Mouse (Mus musculus) midbrain, embryonic 11.5 days (tissue): Measurements from ENCODE around the gene Tapt1. TPM values are rescaled to one million over a fixed set of nuclear protein-coding genes. Genes with fewer than 3 reads are reported as not detected.

Source experiments
- ATAC-seq: fragments of 200-750 bp; cut with Nextera tagmentation; 2 replicates; pipeline ENCODE4 v1.8.0; 2017; ENCODE audit warnings: moderate TSS enrichment, moderate library complexity; ENCODE audit not compliant: low FRiP score
- DNase-seq: peaks from one replicate; pipeline ENCODE4 v3.0.0; 2015; ENCODE audit warnings: low spot score; ENCODE audit errors: missing footprints
- H3K27ac ChIP-seq: fragments of 300-500 bp; sonication (generic); 2 replicates; pipeline ENCODE4 v1.5.1; 2014; ENCODE audit warnings: low read depth, low read length
- H3K27me3 ChIP-seq: fragments of 300-500 bp; sonication (generic); 2 replicates; pipeline ENCODE4 v1.6.1; 2014; ENCODE audit warnings: mild to moderate bottlenecking, low read length, moderate library complexity, mixed read lengths; ENCODE audit not compliant: control insufficient read depth, insufficient read depth
- H3K36me3 ChIP-seq: fragments of 300-500 bp; sonication (generic); 2 replicates; pipeline ENCODE4 v1.6.1; 2014; ENCODE audit warnings: mild to moderate bottlenecking, low read length, moderate library complexity, mixed read lengths; ENCODE audit not compliant: control insufficient read depth, insufficient read depth
- H3K4me1 ChIP-seq: fragments of 300-500 bp; sonication (generic); 2 replicates; pipeline ENCODE4 v1.6.1; 2014; ENCODE audit warnings: low read length; ENCODE audit not compliant: control insufficient read depth, insufficient read depth
- H3K4me2 ChIP-seq: fragments of 300-500 bp; sonication (generic); 2 replicates; pipeline ENCODE4 v1.6.1; 2014; ENCODE audit warnings: mild to moderate bottlenecking, moderate library complexity
- H3K4me3 ChIP-seq: fragments of 300-500 bp; sonication (generic); 2 replicates; pipeline ENCODE4 v1.5.1; 2014; ENCODE audit warnings: low read depth, low read length
- H3K9ac ChIP-seq: fragments of 300-500 bp; sonication (generic); 2 replicates; pipeline ENCODE4 v1.6.1; 2014; ENCODE audit warnings: low read length
- H3K9me3 ChIP-seq: fragments of 300-500 bp; sonication (generic); 2 replicates; pipeline ENCODE4 v1.6.1; 2016; ENCODE audit warnings: low read length; ENCODE audit not compliant: control insufficient read depth
- WGBS: fragments of 180-500 bp; shearing (Covaris S2); extraction: QIAGEN DNeasy Blood & Tissue Kit; methylation state at CpG from one replicate; pipeline ENCODE4 v1.1.7; 2014; 5-methylcytosine and 5-hydroxymethylcytosine counted together
- polyA plus RNA-seq: library from polyadenylated mRNA; unstranded; fragments of >200 nt; fragmentation: Nextera tagmentation; extraction: Ambion mirVana; gene quantifications from 2 replicates; pipeline ENCODE4 v1.2.1, GENCODE M21; 2014

Tapt1 gene
- polyA plus RNA-seq, 1 experiment from 2014 or later: 27.8 TPM

DNA sequence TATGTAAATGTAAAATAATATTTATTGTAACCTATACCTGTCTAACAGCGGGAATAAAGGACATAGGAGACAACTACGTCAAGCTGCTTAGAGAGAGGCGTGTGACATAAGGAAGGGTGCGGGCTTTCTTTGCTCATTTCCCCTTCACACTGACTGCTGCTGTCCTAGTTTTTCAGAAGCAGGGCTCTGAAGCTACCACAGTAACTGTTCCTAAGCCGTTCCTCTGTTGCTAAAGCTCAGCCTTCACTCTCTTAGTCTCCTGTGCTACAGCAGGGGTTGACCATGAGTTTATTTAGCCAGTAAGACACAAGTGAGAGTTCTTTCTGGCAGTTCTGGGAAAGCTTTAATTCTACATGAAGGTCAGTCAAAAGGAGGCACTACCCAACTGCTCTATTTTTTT lies 13.0 kb downstream of the Tapt1 start:
- WGBS: 96% methylated on average over 5 of the region's 5 CpGs
- H3K9me3 ChIP-seq: no peaks in the 10 kb centered on the region
- no peaks in the 10 kb centered on the region for H3K27me3 ChIP-seq
- ATAC-seq: no peak
- no peak for DNase-seq
- no peak overlapping the region for H3K9ac ChIP-seq
- no peak overlapping the region for H3K27ac ChIP-seq
- H3K36me3 ChIP-seq: no peaks in the 10 kb centered on the region
- no peak overlapping the region for H3K4me2 ChIP-seq
- H3K4me1 ChIP-seq: no peaks in the 10 kb centered on the region
- no peak overlapping the region for H3K4me3 ChIP-seq

DNA sequence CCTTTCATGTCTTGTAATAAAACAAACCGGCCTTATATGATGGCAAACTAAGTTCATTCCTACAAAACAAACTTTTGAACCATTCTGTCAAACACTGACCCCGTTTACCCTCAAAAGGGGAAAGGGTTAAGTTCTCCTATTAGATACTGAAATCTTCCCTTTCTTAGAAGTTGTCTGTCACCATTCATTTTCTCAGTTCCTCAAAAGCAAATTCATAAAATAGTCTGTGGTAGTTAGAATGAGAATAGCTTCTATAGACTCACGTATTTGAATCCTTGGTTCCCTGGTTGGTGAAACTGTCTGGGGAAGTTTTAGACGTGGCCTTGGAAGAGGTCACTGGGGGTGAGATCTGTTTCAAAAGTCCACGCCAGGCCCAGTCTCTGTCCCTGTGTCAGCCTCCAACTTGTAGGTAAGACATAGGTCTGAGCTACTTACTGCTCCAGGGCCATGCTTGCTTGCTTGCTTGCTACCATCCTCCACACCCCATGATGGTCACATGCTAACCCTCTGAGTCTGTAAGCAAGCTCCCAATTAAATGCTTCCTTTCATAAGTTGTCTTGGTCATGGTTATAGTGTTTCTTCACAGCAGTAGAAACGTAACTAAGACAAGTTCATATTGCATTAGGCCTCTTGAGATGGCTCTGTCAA lies 14.5 kb downstream of the Tapt1 start:
- Histone ChIP-seq H3K9ac (no peak overlapping the region), H3K9me3 (no peaks in the 10 kb centered on the region), H3K36me3 (no peaks in the 10 kb centered on the region), H3K4me1 (no peaks in the 10 kb centered on the region), H3K4me2 (no peak overlapping the region), H3K4me3 (no peak overlapping the region), H3K27ac (no peak overlapping the region), H3K27me3 (no peaks in the 10 kb centered on the region)
- DNase-seq (no peak), ATAC-seq (no peak)
- WGBS: 83% methylated on average over 6 of the region's 6 CpGs

DNA sequence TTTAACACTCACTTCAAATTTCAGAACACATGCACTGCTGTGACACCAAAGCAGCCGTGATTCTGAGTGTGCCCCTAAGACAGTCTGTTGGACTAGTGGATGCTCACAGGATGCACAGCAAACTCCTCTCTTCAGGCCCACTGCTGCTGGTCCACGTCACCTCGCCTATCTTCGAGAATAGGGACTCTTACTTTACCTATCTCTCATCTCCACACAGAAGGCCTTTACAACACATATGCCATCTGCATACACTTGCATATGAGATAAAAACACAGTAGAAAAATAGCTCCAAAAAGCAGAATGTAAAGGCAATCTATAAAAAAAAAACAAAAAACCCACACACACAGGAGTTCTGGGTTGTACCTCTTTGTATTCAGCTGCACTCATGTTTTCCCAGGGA lies 19.1 kb downstream of the Tapt1 start:
- H3K27ac ChIP-seq: no peak overlapping the region
- H3K9ac ChIP-seq: no peak overlapping the region
- no peak overlapping the region for H3K4me2 ChIP-seq
- H3K4me3 ChIP-seq: no peak overlapping the region
- ATAC-seq (no peak), DNase-seq (no peak)
- H3K4me1 ChIP-seq: no peaks in the 10 kb centered on the region
- H3K27me3 ChIP-seq: no peaks in the 10 kb centered on the region
- H3K36me3 ChIP-seq: no peaks in the 10 kb centered on the region
- WGBS: 89% methylated on average over 4 of the region's 4 CpGs
- H3K9me3 ChIP-seq: no peaks in the 10 kb centered on the region

DNA sequence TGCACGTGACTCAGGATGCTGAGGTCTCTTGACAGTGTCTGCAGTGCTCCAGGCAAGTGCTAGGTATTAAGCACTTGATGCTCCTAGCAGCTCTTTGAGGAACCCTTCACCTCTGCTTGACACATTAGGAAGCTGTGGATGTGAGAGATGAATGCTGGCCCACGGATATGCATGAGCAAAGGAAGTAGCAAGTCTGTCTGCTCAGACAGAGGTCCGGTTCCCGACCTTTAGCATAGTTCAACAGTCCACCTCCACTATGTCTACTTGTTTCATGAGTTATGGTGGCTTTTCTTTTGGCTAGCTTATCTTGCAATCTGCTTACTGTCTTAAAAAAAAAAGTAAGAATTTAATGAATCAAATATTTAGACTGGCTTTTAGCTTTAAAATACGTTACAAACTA lies 19.8 kb downstream of the Tapt1 start:
- no peak overlapping the region for H3K9ac ChIP-seq
- no peak for ATAC-seq
- no peaks in the 10 kb centered on the region for H3K9me3 ChIP-seq
- DNase-seq: no peak
- H3K27me3 ChIP-seq: no peaks in the 10 kb centered on the region
- H3K4me2 ChIP-seq: no peak overlapping the region
- H3K4me1 ChIP-seq: no peaks in the 10 kb centered on the region
- WGBS: 89% methylated on average over 5 of the region's 5 CpGs
- H3K27ac ChIP-seq: no peak overlapping the region
- no peak overlapping the region for H3K4me3 ChIP-seq
- H3K36me3 ChIP-seq: no peaks in the 10 kb centered on the region

DNA sequence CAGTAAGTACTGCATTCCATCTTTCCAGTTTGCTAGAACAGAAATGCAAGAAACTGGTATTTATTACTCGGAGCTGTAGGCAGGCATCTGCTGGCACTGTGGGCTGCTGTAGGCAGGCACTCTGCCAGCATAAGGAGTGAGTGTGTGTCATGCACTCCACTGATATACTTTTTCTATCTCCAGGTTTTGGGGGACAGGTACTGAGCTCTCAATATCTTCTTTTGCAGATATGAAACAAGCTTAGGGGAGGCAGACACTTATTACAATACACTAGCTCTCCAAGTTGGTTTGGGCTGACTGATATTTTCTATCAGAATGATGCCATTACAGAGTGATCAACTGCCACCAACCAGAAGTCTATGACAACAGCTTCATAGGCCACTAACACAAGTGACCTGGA lies 23.0 kb downstream of the Tapt1 start:
- H3K27me3 ChIP-seq: no peaks in the 10 kb centered on the region
- H3K9me3 ChIP-seq: no peaks in the 10 kb centered on the region
- H3K9ac ChIP-seq: no peak overlapping the region
- DNase-seq (no peak), ATAC-seq (no peak)
- WGBS: 77% methylated on average over 1 of the region's 1 CpGs
- H3K4me2 ChIP-seq: no peak overlapping the region
- no peak overlapping the region for H3K27ac ChIP-seq
- H3K36me3 ChIP-seq: no peaks in the 10 kb centered on the region
- H3K4me1 ChIP-seq: no peaks in the 10 kb centered on the region
- no peak overlapping the region for H3K4me3 ChIP-seq

DNA sequence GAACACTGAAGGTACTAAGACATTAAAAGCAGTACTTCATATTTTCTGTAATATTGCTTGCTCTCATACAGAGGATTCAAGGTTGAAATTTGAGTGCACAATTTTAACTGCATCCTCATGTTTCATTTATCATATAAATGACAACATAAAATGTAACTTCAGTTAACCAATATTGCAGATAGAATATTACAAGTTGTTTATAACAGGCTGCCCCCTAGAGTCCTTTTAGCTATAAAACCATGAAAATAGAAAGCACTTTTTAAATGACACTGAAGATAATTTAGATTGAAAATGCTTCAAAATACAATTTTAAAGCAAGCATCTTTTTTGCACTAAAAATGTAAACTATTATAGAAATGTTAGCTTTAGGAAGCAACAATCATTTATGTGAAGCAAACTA lies 24.8 kb downstream of the Tapt1 start:
- H3K36me3 ChIP-seq: no peaks in the 10 kb centered on the region
- H3K9me3 ChIP-seq: no peaks in the 10 kb centered on the region
- H3K4me2 ChIP-seq: no peak overlapping the region
- H3K27ac ChIP-seq: no peak overlapping the region
- no peak overlapping the region for H3K9ac ChIP-seq
- ATAC-seq (no peak), DNase-seq (no peak)
- H3K4me3 ChIP-seq: no peak overlapping the region
- H3K27me3 ChIP-seq: no peaks in the 10 kb centered on the region
- H3K4me1 ChIP-seq: no peaks in the 10 kb centered on the region

DNA sequence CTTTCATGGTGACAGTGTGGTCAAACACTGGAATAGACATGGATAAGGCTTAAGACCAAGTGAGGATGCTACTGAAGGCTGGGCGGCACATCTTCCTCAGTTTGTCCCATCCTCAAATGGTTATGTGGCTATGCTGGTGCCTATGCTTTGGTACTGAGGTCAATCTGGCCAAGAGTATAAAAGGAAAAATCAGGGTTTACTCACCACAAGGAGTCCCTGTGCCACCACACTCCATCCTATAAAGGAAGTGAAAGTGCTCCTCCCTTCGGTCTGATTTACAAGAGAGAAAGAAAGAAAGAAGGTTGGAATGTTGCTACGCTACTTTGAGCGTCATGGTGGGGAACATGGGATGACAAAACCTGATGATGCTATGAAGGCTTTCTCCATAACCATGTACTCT lies 27.3 kb downstream of the Tapt1 start:
- no peaks in the 10 kb centered on the region for H3K27me3 ChIP-seq
- DNase-seq (no peak), ATAC-seq (no peak)
- H3K27ac ChIP-seq: no peak overlapping the region
- H3K4me1 ChIP-seq: no peaks in the 10 kb centered on the region
- H3K36me3 ChIP-seq: no peaks in the 10 kb centered on the region
- H3K9me3 ChIP-seq: no peaks in the 10 kb centered on the region
- WGBS: 97% methylated on average over 4 of the region's 4 CpGs
- H3K4me3 ChIP-seq: no peak overlapping the region
- H3K4me2 ChIP-seq: no peak overlapping the region
- no peak overlapping the region for H3K9ac ChIP-seq

DNA sequence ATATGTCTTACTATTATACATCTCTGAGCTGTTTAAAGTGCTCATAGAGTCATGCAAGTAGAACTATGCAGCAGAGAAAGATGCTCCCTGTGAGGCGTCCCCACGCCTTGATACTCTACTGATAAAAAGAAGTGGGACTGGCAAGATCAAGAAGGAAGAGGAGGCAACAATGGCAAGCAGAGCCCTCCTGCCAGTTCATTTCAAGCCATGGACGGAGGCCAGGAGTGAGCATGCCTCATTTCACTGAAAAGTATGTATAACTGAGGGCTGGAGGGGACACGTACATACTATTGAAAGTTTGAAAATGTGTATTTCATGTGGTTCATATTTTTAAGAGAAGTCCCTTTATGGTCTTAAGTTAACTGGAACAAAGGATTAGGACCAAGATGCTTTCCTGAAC lies 28.0 kb downstream of the Tapt1 start:
- ATAC-seq: no peak
- Histone ChIP-seq H3K27me3 (no peaks in the 10 kb centered on the region), H3K4me1 (no peaks in the 10 kb centered on the region), H3K9ac (no peak overlapping the region), H3K4me2 (no peak overlapping the region), H3K36me3 (0 out of 2 replicates have a peak, but pooled peaks cover 2% of the 10 kb centered on the region), H3K4me3 (no peak overlapping the region), H3K9me3 (no peaks in the 10 kb centered on the region), H3K27ac (no peak overlapping the region)
- WGBS: 83% methylated on average over 4 of the region's 4 CpGs
- no peak for DNase-seq

DNA sequence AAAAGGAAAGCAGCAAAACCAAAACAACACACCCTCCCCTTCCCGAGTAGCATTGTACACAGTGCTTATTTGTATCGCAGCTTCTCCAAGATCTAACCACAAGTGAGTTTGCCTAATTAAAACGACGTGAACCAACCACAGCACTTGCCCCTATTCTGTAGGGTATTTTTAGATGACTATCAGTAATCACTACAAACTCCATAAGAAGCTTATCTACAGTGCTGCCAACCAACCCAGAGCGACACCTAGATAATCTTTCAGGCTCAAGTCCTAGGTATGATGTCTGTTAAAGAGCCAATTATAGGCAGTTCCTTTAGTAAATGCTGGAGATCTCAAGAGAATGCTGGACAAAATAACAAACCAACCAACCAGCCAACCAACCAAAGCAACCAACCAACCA lies 28.6 kb downstream of the Tapt1 start:
- Histone ChIP-seq H3K9me3 (no peaks in the 10 kb centered on the region), H3K27me3 (no peaks in the 10 kb centered on the region), H3K4me2 (no peak overlapping the region), H3K36me3 (peaks cover 3% of the 10 kb centered on the region; the same call in 1 of the 2 replicates), H3K4me1 (no peaks in the 10 kb centered on the region), H3K9ac (no peak overlapping the region), H3K27ac (no peak overlapping the region), H3K4me3 (no peak overlapping the region)
- DNase-seq: no peak
- ATAC-seq: no peak
- WGBS: 93% methylated on average over 5 of the region's 5 CpGs
